Mouse (Mus musculus): ENCODE measurements at regions not wholly inside any gene's neighbourhood (a gene's known extent, or its start where the extent isn't known, plus 50 kb on each side); places are given as distances from the start of the nearest gene placed in this dataset.

- TF ChIP-seq CTCF (conservative IDR thresholded peaks at IDR 0.05; ENCODE audit: low read length) = no peak
- no peak for TF ChIP-seq NANOG (IDR thresholded peaks at IDR 0.05; ENCODE audit: borderline replicate concordance, low read length)
Observed at GRCm38 (mm10) chr1:4655252-4655651, 152.4 kb upstream of the Gm37988 start.
